Mouse (Mus musculus): ENCODE measurements around the gene Hoxa5. TPM values are rescaled to one million over a fixed set of nuclear protein-coding genes. Genes with fewer than 3 reads are reported as not detected.
A peak's percentile ranks its signal among the peaks of the same experiment; 100 is the strongest.

Gene Hoxa5
- polyA plus RNA-seq, 1 experiment from 2014 or later, result 8.0 TPM

- H3K27ac ChIP-seq (ENCODE audit: low read depth, low read length), result peak overlapping the region; percentile 84
- H3K4me1 ChIP-seq (replicated peaks; ENCODE audit: control insufficient read depth, insufficient read depth, low read length), result peaks cover 8% of the 10 kb centered on the region
- H3K9me3 ChIP-seq (ENCODE audit: control insufficient read depth, low read length), result no peaks in the 10 kb centered on the region
- 1% methylated on average over 41 of the region's 41 CpGs for WGBS
- ATAC-seq (replicated peaks; ENCODE audit: low FRiP score) (no peak), DNase-seq (ENCODE audit: low spot score) (peak; percentile 69)
- peaks cover 99% of the 10 kb centered on the region for H3K27me3 ChIP-seq (replicated peaks; ENCODE audit: control insufficient read depth, insufficient read depth, low read length)
- H3K4me3 ChIP-seq (ENCODE audit: low read depth, low read length), result peak overlapping the region; percentile 46
- peak overlapping the region; percentile 68 for H3K9ac ChIP-seq (ENCODE audit: low read depth, low read length)
- H3K36me3 ChIP-seq (ENCODE audit: control insufficient read depth, insufficient read depth, low read length), result no peaks in the 10 kb centered on the region
- peak overlapping the region; percentile 64 for H3K4me2 ChIP-seq
These were observed 29.2 kb downstream of the Hoxa5 start for GRCm38 (mm10) chr6:52174968-52175751.

- H3K27ac ChIP-seq (ENCODE audit: low read depth, low read length), result peak overlapping the region; percentile 62; the same call in 1 of the 2 replicates
- H3K36me3 ChIP-seq (ENCODE audit: control insufficient read depth, insufficient read depth, low read length), result no peaks in the 10 kb centered on the region
- peak overlapping the region; percentile 17; the same call in 1 of the 2 replicates for H3K4me3 ChIP-seq (ENCODE audit: low read depth, low read length)
- H3K27me3 ChIP-seq (replicated peaks; ENCODE audit: control insufficient read depth, insufficient read depth, low read length), result peaks cover 97% of the 10 kb centered on the region
- no peak overlapping the region for H3K9ac ChIP-seq (ENCODE audit: low read depth, low read length)
- ATAC-seq (replicated peaks; ENCODE audit: low FRiP score) (no peak), DNase-seq (ENCODE audit: low spot score) (peak; percentile 28)
- H3K4me1 ChIP-seq (replicated peaks; ENCODE audit: control insufficient read depth, insufficient read depth, low read length), result peaks cover 16% of the 10 kb centered on the region
- no peaks in the 10 kb centered on the region for H3K9me3 ChIP-seq (ENCODE audit: control insufficient read depth, low read length)
- H3K4me2 ChIP-seq, result peak overlapping the region; percentile 58
- 3% methylated on average over 4 of the region's 4 CpGs for WGBS
These were observed 30.7 kb downstream of the Hoxa5 start for GRCm38 (mm10) chr6:52173648-52174047.

GRCm38 (mm10) chr6:52172501-52172900 is 31.9 kb downstream of the Hoxa5 start:
- Histone ChIP-seq H3K4me1 (replicated peaks; ENCODE audit: control insufficient read depth, insufficient read depth, low read length) (peaks cover 17% of the 10 kb centered on the region), H3K36me3 (ENCODE audit: control insufficient read depth, insufficient read depth, low read length) (no peaks in the 10 kb centered on the region), H3K4me3 (ENCODE audit: low read depth, low read length) (peak overlapping the region; percentile 36), H3K9ac (ENCODE audit: low read depth, low read length) (peak overlapping the region; percentile 44), H3K4me2 (peak overlapping the region; percentile 58), H3K27me3 (replicated peaks; ENCODE audit: control insufficient read depth, insufficient read depth, low read length) (peaks cover 97% of the 10 kb centered on the region), H3K9me3 (ENCODE audit: control insufficient read depth, low read length) (no peaks in the 10 kb centered on the region), H3K27ac (ENCODE audit: low read depth, low read length) (peak overlapping the region; percentile 74)
- 1% methylated on average over 35 of the region's 35 CpGs for WGBS
- peak; percentile 87 for DNase-seq (ENCODE audit: low spot score)
- 0 out of 2 replicates have a peak, but pooled peaks have one; percentile 46 for ATAC-seq (replicated peaks; ENCODE audit: low FRiP score)

- peaks cover 97% of the 10 kb centered on the region for H3K27me3 ChIP-seq (replicated peaks; ENCODE audit: control insufficient read depth, insufficient read depth, low read length)
- H3K4me3 ChIP-seq (ENCODE audit: low read depth, low read length), result peak overlapping the region; percentile 36
- DNase-seq (ENCODE audit: low spot score) (peak; percentile 40), ATAC-seq (replicated peaks; ENCODE audit: low FRiP score) (no peak)
- peak overlapping the region; percentile 44; the same call in 1 of the 2 replicates for H3K9ac ChIP-seq (ENCODE audit: low read depth, low read length)
- 19% methylated on average over 7 of the region's 7 CpGs for WGBS
- no peaks in the 10 kb centered on the region for H3K9me3 ChIP-seq (ENCODE audit: control insufficient read depth, low read length)
- peak overlapping the region; percentile 58 for H3K4me2 ChIP-seq
- H3K4me1 ChIP-seq (replicated peaks; ENCODE audit: control insufficient read depth, insufficient read depth, low read length), result peaks cover 17% of the 10 kb centered on the region
- H3K36me3 ChIP-seq (ENCODE audit: control insufficient read depth, insufficient read depth, low read length), result no peaks in the 10 kb centered on the region
- H3K27ac ChIP-seq (ENCODE audit: low read depth, low read length), result peak overlapping the region; percentile 74
These were observed 32.4 kb downstream of the Hoxa5 start for GRCm38 (mm10) chr6:52171938-52172337.

DNA sequence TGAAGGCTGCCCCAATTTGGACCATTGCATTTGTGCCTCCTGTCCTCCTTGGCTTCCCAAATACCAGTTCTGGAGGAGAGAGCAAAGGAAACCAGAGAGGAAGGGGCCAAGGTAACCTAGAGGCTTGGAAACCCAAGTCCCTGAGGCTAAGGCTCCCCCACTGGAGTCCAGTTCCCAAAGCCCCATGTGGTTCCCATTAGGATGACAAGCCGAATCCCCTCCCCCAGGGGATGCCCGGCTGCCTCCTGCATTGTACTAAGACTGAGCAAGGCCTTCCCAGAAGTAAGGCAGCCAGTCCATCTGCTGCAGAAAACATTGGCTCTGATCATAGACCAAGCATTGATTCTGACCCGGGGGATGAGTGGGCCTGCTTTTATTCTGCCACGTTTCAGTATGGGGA is 33.1 kb downstream of the Hoxa5 start:
- H3K4me2 ChIP-seq, result no peak overlapping the region
- no peak overlapping the region for H3K9ac ChIP-seq (ENCODE audit: low read depth, low read length)
- DNase-seq (ENCODE audit: low spot score) (peak; percentile 31), ATAC-seq (replicated peaks; ENCODE audit: low FRiP score) (no peak)
- peaks cover 97% of the 10 kb centered on the region for H3K27me3 ChIP-seq (replicated peaks; ENCODE audit: control insufficient read depth, insufficient read depth, low read length)
- no peaks in the 10 kb centered on the region for H3K9me3 ChIP-seq (ENCODE audit: control insufficient read depth, low read length)
- WGBS, result 13% methylated on average over 4 of the region's 4 CpGs
- peak overlapping the region; percentile 61 for H3K27ac ChIP-seq (ENCODE audit: low read depth, low read length)
- peaks cover 17% of the 10 kb centered on the region for H3K4me1 ChIP-seq (replicated peaks; ENCODE audit: control insufficient read depth, insufficient read depth, low read length)
- no peaks in the 10 kb centered on the region for H3K36me3 ChIP-seq (ENCODE audit: control insufficient read depth, insufficient read depth, low read length)
- no peak overlapping the region for H3K4me3 ChIP-seq (ENCODE audit: low read depth, low read length)

DNA sequence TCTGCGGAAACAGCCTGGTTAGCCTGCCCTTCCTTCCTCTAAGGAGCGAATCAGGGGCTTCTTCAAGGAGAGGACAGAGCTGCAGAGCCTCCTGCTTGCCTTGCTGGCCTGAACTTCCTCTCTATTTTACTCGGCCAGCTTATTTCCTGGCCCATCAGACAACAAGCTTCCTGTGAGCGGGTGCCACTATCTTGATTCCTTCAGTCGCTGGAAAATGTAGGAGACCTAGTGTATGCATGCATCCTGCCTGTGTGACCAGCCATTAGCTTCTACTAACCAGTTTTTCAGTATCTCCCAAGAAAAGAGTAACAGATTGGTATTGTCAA is 33.5 kb downstream of the Hoxa5 start:
- H3K27me3 ChIP-seq (replicated peaks; ENCODE audit: control insufficient read depth, insufficient read depth, low read length), result peaks cover 97% of the 10 kb centered on the region
- peaks cover 17% of the 10 kb centered on the region for H3K4me1 ChIP-seq (replicated peaks; ENCODE audit: control insufficient read depth, insufficient read depth, low read length)
- H3K4me2 ChIP-seq, result no peak overlapping the region; the same call in 1 of the 2 replicates
- no peak overlapping the region for H3K4me3 ChIP-seq (ENCODE audit: low read depth, low read length)
- WGBS, result 5% methylated on average over 5 of the region's 5 CpGs
- no peaks in the 10 kb centered on the region for H3K9me3 ChIP-seq (ENCODE audit: control insufficient read depth, low read length)
- H3K9ac ChIP-seq (ENCODE audit: low read depth, low read length), result no peak overlapping the region
- H3K27ac ChIP-seq (ENCODE audit: low read depth, low read length), result peak overlapping the region; percentile 61
- DNase-seq (ENCODE audit: low spot score), result no peak
- peak; percentile 51; the same call in 1 of the 2 replicates for ATAC-seq (replicated peaks; ENCODE audit: low FRiP score)
- H3K36me3 ChIP-seq (ENCODE audit: control insufficient read depth, insufficient read depth, low read length), result no peaks in the 10 kb centered on the region

DNA sequence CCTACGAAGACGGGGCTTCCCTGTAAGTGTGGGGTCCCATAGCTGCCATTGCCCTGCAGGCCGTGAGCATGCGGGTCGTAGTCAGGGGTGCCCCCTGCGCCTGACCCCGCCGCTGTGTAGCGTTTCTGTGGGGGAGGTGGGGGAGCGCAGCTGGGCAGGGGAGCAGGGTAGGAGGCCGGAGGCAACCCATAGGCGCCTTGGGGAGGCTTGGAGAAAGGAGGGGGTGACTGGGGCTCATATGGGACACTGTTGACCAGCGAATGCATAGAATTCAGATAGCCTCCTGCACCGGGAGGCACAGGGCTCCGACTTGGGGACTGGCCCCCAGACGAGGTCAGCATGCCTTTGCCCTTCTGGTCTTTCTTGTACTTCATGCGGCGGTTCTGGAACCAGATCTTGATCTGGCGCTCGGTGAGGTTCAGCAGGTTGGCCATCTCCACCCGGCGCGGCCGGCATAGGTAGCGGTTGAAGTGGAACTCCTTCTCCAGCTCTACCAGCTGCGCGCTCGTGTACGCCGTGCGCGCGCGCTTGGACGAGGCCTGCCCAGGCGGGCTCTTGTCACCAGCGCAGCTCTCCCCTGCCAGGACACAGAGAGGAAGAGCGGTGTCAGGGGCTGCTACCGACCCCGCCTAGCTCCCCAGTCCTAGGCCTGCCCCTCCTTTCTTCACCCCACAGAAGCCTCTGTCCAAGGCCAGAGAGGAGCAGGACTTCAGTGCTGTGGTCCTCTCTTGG is 34.1 kb downstream of the Hoxa5 start:
- H3K9ac ChIP-seq (ENCODE audit: low read depth, low read length), result peak overlapping the region; percentile 47; the same call in 1 of the 2 replicates
- H3K4me1 ChIP-seq (replicated peaks; ENCODE audit: control insufficient read depth, insufficient read depth, low read length), result peaks cover 17% of the 10 kb centered on the region
- peak overlapping the region; percentile 61 for H3K27ac ChIP-seq (ENCODE audit: low read depth, low read length)
- H3K4me3 ChIP-seq (ENCODE audit: low read depth, low read length), result no peak overlapping the region
- peak overlapping the region; percentile 47 for H3K4me2 ChIP-seq
- H3K36me3 ChIP-seq (ENCODE audit: control insufficient read depth, insufficient read depth, low read length), result no peaks in the 10 kb centered on the region
- H3K27me3 ChIP-seq (replicated peaks; ENCODE audit: control insufficient read depth, insufficient read depth, low read length), result peaks cover 97% of the 10 kb centered on the region
- DNase-seq (ENCODE audit: low spot score) (peak; percentile 56), ATAC-seq (replicated peaks; ENCODE audit: low FRiP score) (peak; percentile 41)
- WGBS, result 4% methylated on average over 40 of the region's 40 CpGs
- H3K9me3 ChIP-seq (ENCODE audit: control insufficient read depth, low read length), result no peaks in the 10 kb centered on the region

- peaks cover 17% of the 10 kb centered on the region for H3K4me1 ChIP-seq (replicated peaks; ENCODE audit: control insufficient read depth, insufficient read depth, low read length)
- 16% methylated on average over 16 of the region's 16 CpGs for WGBS
- peak overlapping the region; percentile 47 for H3K4me2 ChIP-seq
- no peaks in the 10 kb centered on the region for H3K9me3 ChIP-seq (ENCODE audit: control insufficient read depth, low read length)
- ATAC-seq (replicated peaks; ENCODE audit: low FRiP score), result no peak
- DNase-seq (ENCODE audit: low spot score), result peak; percentile 42
- H3K27ac ChIP-seq (ENCODE audit: low read depth, low read length), result peak overlapping the region; percentile 61
- peak overlapping the region; percentile 47; the same call in 1 of the 2 replicates for H3K9ac ChIP-seq (ENCODE audit: low read depth, low read length)
- 0 out of 2 replicates have a peak overlapping the region, but pooled peaks have one; percentile 2 for H3K4me3 ChIP-seq (ENCODE audit: low read depth, low read length)
- no peaks in the 10 kb centered on the region for H3K36me3 ChIP-seq (ENCODE audit: control insufficient read depth, insufficient read depth, low read length)
- peaks cover 97% of the 10 kb centered on the region for H3K27me3 ChIP-seq (replicated peaks; ENCODE audit: control insufficient read depth, insufficient read depth, low read length)
These were observed 34.8 kb downstream of the Hoxa5 start for GRCm38 (mm10) chr6:52169499-52170165.
